Mouse (Mus musculus) heart, postnatal 0 days (tissue): ENCODE measurements around the gene Bckdhb. TPM values are rescaled to one million over a fixed set of nuclear protein-coding genes. Genes with fewer than 3 reads are reported as not detected.
A peak's percentile ranks its signal among the peaks of the same experiment; 100 is the strongest.

Experiments
- ATAC-seq: fragments of 200-750 bp; cut with Nextera tagmentation; 2 replicates; pipeline ENCODE4 v1.8.0; 2017; ENCODE audit warnings: low read depth, moderate number of reproducible peaks, moderate library complexity; ENCODE audit not compliant: insufficient read depth
- DNase-seq: peaks from one replicate; pipeline ENCODE4 v3.0.0-alpha.2; 2016; ENCODE audit warnings: low spot score
- H3K27ac ChIP-seq: fragments of 300-500 bp; sonication (generic); 2 replicates; pipeline ENCODE4 v1.5.1; 2014; ENCODE audit warnings: low read depth, mild to moderate bottlenecking
- H3K27me3 ChIP-seq: fragments of 300-500 bp; sonication (generic); 2 replicates; pipeline ENCODE4 v1.6.1; 2014; ENCODE audit warnings: low read length, mixed read lengths; ENCODE audit not compliant: control insufficient read depth, insufficient read depth
- H3K36me3 ChIP-seq: fragments of 300-500 bp; sonication (generic); replicated peaks from 2 replicates; pipeline ENCODE4 v1.6.1; 2014; ENCODE audit warnings: low read length, mixed read lengths; ENCODE audit not compliant: control insufficient read depth, insufficient read depth
- H3K4me1 ChIP-seq: fragments of 300-500 bp; sonication (generic); 2 replicates; pipeline ENCODE4 v1.6.1; 2014; ENCODE audit warnings: antibody characterized with exemption; ENCODE audit not compliant: control insufficient read depth, insufficient read depth
- H3K4me2 ChIP-seq: fragments of 300-500 bp; sonication (generic); 2 replicates; pipeline ENCODE4 v1.6.1; 2014; ENCODE audit warnings: low read depth, mild to moderate bottlenecking, low read length, moderate library complexity
- H3K4me3 ChIP-seq: fragments of 300-500 bp; sonication (generic); 2 replicates; pipeline ENCODE4 v1.5.1; 2014; ENCODE audit warnings: low read depth, low read length
- H3K9ac ChIP-seq: fragments of 300-500 bp; sonication (generic); replicated peaks from 2 replicates; pipeline ENCODE4 v1.6.1; 2014; ENCODE audit warnings: low read depth, low read length, mixed read lengths
- H3K9me3 ChIP-seq: fragments of 300-500 bp; sonication (generic); replicated peaks from 2 replicates; pipeline ENCODE4 v1.6.1; 2016; ENCODE audit warnings: low read length; ENCODE audit not compliant: control insufficient read depth
- CTCF ChIP-seq: IDR thresholded peaks from 2 replicates; pipeline ENCODE4 v1.5.1; 2016; ENCODE audit warnings: antibody characterized with exemption, control low read depth, low read depth
- EP300 ChIP-seq: IDR thresholded peaks from 2 replicates; pipeline ENCODE4 v1.6.1; 2016; ENCODE audit warnings: antibody characterized with exemption, low read depth
- WGBS: fragments of 180-500 bp; shearing (Covaris S2); extraction: QIAGEN DNeasy Blood & Tissue Kit; methylation state at CpG from one replicate; pipeline ENCODE4 v1.1.7; 2014; 5-methylcytosine and 5-hydroxymethylcytosine counted together
- polyA plus RNA-seq: library from polyadenylated mRNA; unstranded; fragments of >200 nt; fragmentation: Nextera tagmentation; extraction: Ambion mirVana; gene quantifications from 2 replicates; pipeline ENCODE4 v1.2.1, GENCODE M21; 2015
- total RNA-seq: library from RNA; depleted of rRNA; stranded (reverse); fragments of >200 nt; gene quantifications from 2 replicates; pipeline ENCODE4 v1.2.3, GENCODE M21; 2014; ENCODE audit warnings: low replicate concordance

Gene Bckdhb
- total and polyA plus RNA-seq, 2 experiments from 2014 or later = 40.5 to 89.5 TPM

DNA sequence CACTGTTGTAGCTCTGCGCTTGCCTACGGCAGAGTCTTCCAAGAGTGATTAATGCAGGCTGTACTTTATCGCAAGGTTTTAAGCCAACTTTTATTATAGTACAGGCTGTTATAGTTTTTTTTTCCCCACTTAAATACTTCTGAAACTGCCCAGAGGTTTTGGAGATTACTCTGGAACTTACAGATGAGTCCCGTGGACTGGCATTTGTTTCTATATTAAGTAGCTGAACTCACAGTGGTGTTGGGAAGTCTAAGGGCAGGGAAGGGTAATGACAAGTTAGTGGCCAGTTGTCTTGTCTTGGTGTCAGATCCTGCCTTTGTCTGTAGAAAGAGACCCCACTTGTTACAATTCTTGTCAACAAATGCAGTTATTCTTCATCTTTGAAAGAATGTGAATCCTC is 158.6 kb downstream of the Bckdhb start:
- Histone ChIP-seq H3K4me3 (peak overlapping the region; percentile 19; the same call in 1 of the 2 replicates), H3K9ac (peak overlapping the region; percentile 2; the same call in 1 of the 2 replicates), H3K4me1 (no peaks in the 10 kb centered on the region), H3K4me2 (peak overlapping the region; percentile 46), H3K27ac (peak overlapping the region; percentile 75), H3K36me3 (no peaks in the 10 kb centered on the region), H3K27me3 (no peaks in the 10 kb centered on the region), H3K9me3 (no peaks in the 10 kb centered on the region)
- ATAC-seq = peak; percentile 83
- TF ChIP-seq EP300 = 0 out of 2 replicates have a peak, but pooled peaks have one; percentile 50
- no peak for TF ChIP-seq CTCF
- WGBS = 16% methylated on average over 4 of the region's 4 CpGs
- peak; percentile 73 for DNase-seq

DNA sequence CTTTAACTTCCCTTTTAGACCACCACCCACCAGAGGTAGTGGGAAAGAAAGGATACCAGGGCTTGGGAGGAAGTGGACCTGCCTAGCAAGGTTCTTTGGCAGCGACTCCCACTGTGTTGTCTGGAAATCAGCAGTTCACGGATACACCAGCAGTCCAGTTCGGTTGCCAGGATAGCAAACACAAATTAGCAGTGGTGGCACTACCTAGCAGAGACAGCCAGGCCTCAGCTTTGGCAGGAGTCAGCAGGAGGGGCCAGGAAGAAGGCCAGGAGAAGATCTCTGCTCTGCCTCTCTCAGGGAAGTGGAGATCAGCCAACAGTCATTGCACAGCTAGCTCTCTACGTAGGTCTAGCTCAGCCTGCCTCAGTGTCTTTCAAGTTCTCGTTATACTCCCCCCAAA is 159.7 kb downstream of the Bckdhb start:
- DNase-seq (no peak), ATAC-seq (no peak)
- H3K27ac ChIP-seq = 0 out of 2 replicates have a peak overlapping the region, but pooled peaks have one; percentile 12
- no peaks in the 10 kb centered on the region for H3K9me3 ChIP-seq
- H3K4me2 ChIP-seq = no peak overlapping the region
- no peaks in the 10 kb centered on the region for H3K36me3 ChIP-seq
- H3K27me3 ChIP-seq = no peaks in the 10 kb centered on the region
- H3K4me3 ChIP-seq = no peak overlapping the region
- 73% methylated on average over 5 of the region's 5 CpGs for WGBS
- no peak for TF ChIP-seq EP300
- no peak for TF ChIP-seq CTCF
- H3K4me1 ChIP-seq = no peaks in the 10 kb centered on the region
- no peak overlapping the region for H3K9ac ChIP-seq

- no peaks in the 10 kb centered on the region for H3K27me3 ChIP-seq
- no peaks in the 10 kb centered on the region for H3K9me3 ChIP-seq
- no peak overlapping the region for H3K4me3 ChIP-seq
- 47% methylated on average over 9 of the region's 9 CpGs for WGBS
- H3K36me3 ChIP-seq = no peaks in the 10 kb centered on the region
- H3K9ac ChIP-seq = no peak overlapping the region
- no peak for ATAC-seq
- H3K27ac ChIP-seq = no peak overlapping the region
- no peak for DNase-seq
- H3K4me1 ChIP-seq = no peaks in the 10 kb centered on the region
- H3K4me2 ChIP-seq = no peak overlapping the region
- TF ChIP-seq EP300 (no peak), CTCF (no peak)
These were observed 165.5 kb downstream of the Bckdhb start for GRCm38 (mm10) chr9:84090316-84091063.

DNA sequence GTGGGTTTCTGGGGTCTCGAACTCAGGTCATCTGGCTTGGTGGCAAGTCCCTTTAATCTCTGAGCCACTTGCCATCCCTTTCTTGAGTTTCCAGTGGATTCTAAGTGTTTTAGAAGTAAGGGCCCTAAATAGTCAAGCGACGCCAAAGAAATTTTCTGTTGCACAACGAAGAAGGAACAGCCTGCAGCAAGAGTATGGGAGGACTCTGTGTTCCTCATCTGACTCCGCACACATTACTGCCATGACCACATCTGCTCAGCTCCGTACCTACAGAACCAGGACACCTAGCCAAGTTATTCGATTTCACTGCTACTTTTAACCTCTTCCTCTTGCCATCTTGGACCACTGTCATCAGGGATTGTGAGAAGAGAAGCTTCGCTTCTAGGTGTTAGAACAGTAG is 168.0 kb downstream of the Bckdhb start:
- WGBS = 90% methylated on average over 8 of the region's 8 CpGs
- H3K9ac ChIP-seq = no peak overlapping the region
- no peaks in the 10 kb centered on the region for H3K36me3 ChIP-seq
- DNase-seq (no peak), ATAC-seq (no peak)
- no peaks in the 10 kb centered on the region for H3K27me3 ChIP-seq
- no peaks in the 10 kb centered on the region for H3K4me1 ChIP-seq
- no peaks in the 10 kb centered on the region for H3K9me3 ChIP-seq
- TF ChIP-seq EP300 = no peak
- TF ChIP-seq CTCF = no peak
- no peak overlapping the region for H3K27ac ChIP-seq
- H3K4me2 ChIP-seq = no peak overlapping the region
- no peak overlapping the region for H3K4me3 ChIP-seq

GRCm38 (mm10) chr9:84094111-84094510 is 169.2 kb downstream of the Bckdhb start:
- DNase-seq = no peak
- 77% methylated on average over 6 of the region's 6 CpGs for WGBS

More at GRCm38 (mm10) chr9:84094111-84094510, 169.2 kb downstream of the Bckdhb start:
- TF ChIP-seq EP300 = no peak
- TF ChIP-seq CTCF = no peak
- H3K9ac ChIP-seq = no peak overlapping the region
- no peaks in the 10 kb centered on the region for H3K9me3 ChIP-seq
- no peak overlapping the region for H3K27ac ChIP-seq
- no peaks in the 10 kb centered on the region for H3K27me3 ChIP-seq
- ATAC-seq = no peak
- no peak overlapping the region for H3K4me2 ChIP-seq
- no peaks in the 10 kb centered on the region for H3K36me3 ChIP-seq
- H3K4me3 ChIP-seq = no peak overlapping the region
- no peaks in the 10 kb centered on the region for H3K4me1 ChIP-seq
